Mouse (Mus musculus): ENCODE results near the gene Ap3b1. TPM values are rescaled to one million over a fixed set of nuclear protein-coding genes. Genes with fewer than 3 reads are reported as not detected.

The Ap3b1 gene
- polyA plus RNA-seq, 1 experiment from 2014 or later, result 15.7 TPM

DNA sequence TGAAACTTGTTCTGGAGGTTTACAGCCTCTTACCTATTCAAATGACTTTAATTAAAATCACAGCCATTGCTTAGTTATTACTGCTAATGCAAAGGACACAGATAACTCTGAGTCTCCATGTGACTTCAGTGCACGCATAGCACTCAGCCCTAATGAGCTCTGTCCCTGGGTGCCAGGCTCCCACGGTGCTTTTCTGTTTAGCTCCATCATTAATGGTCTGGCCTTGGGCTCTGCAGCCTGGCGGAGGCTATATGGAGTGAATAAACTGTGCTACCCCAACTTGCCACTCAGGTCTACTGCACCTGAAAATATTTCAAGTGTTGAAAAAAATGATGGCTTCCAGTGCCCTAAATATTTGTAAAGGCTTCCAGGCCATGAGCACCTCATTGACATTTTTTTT lies 190.8 kb downstream of the Ap3b1 start:
- Histone ChIP-seq H3K27ac (ENCODE audit: low read length) (no peak overlapping the region), H3K27me3 (ENCODE audit: control insufficient read depth, insufficient read depth, low read depth, low read length) (no peaks in the 10 kb centered on the region), H3K9me3 (replicated peaks; ENCODE audit: control insufficient read depth, low read length) (no peaks in the 10 kb centered on the region), H3K36me3 (ENCODE audit: control insufficient read depth, insufficient read depth) (no peaks in the 10 kb centered on the region), H3K4me1 (ENCODE audit: control insufficient read depth, low read depth, low read length) (no peaks in the 10 kb centered on the region), H3K4me2 (ENCODE audit: low read depth, low read length) (no peak overlapping the region), H3K4me3 (ENCODE audit: low read depth, low read length) (no peak overlapping the region), H3K9ac (ENCODE audit: low read depth, low read length) (no peak overlapping the region)
- WGBS (ENCODE audit: insufficient replicate concordance), result 82% methylated on average over 3 of the region's 3 CpGs
- ATAC-seq (ENCODE audit: low read depth), result no peak

DNA sequence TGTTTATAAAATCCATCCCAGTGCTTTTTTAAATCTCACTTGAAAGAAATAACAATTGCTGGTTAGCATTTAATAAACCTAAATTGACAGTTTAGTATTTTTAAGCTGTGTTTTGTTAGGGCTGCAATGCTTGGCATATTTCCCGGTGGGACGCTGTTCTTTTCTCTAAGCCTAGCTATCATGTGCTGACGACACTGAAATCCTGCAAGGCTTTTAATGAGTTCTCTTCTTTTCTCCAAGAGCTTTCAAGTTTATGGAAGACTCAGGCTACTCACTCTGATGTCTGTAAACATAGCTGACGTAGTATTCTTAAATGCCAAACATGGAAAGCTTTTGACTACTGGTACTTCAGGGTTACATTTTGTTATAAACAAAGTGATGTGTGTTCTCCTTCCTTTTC lies 191.3 kb downstream of the Ap3b1 start:
- ATAC-seq (ENCODE audit: low read depth), result no peak
- H3K27me3 ChIP-seq (ENCODE audit: control insufficient read depth, insufficient read depth, low read depth, low read length), result no peaks in the 10 kb centered on the region
- H3K4me1 ChIP-seq (ENCODE audit: control insufficient read depth, low read depth, low read length), result no peaks in the 10 kb centered on the region
- WGBS (ENCODE audit: insufficient replicate concordance), result 79% methylated on average over 4 of the region's 4 CpGs
- H3K4me2 ChIP-seq (ENCODE audit: low read depth, low read length), result no peak overlapping the region
- H3K9ac ChIP-seq (ENCODE audit: low read depth, low read length), result no peak overlapping the region
- no peaks in the 10 kb centered on the region for H3K36me3 ChIP-seq (ENCODE audit: control insufficient read depth, insufficient read depth)
- no peak overlapping the region for H3K4me3 ChIP-seq (ENCODE audit: low read depth, low read length)
- no peaks in the 10 kb centered on the region for H3K9me3 ChIP-seq (replicated peaks; ENCODE audit: control insufficient read depth, low read length)
- H3K27ac ChIP-seq (ENCODE audit: low read length), result no peak overlapping the region

DNA sequence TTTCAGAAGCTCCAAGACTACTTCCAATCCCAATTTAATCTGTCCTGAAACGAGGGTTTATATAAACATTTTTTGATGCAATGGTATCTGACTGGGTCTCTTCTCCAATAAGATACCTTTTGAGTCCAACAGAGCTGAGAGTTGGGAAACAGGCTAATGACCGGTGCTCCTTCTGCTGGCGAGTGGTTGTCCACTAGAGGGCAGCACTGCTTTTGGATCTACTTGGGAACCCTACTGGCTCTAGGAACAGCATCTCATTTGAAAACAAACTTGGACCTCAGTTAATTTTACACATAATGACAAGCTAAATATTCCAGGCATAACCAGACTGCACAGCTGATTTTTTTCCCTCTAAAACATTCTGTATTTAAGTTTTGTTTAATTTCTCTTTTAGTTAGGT lies 201.3 kb downstream of the Ap3b1 start:
- H3K4me3 ChIP-seq (ENCODE audit: low read depth, low read length), result no peak overlapping the region
- H3K4me2 ChIP-seq (ENCODE audit: low read depth, low read length), result no peak overlapping the region
- no peaks in the 10 kb centered on the region; the same call in 1 of the 2 replicates for H3K4me1 ChIP-seq (ENCODE audit: control insufficient read depth, low read depth, low read length)
- no peaks in the 10 kb centered on the region for H3K9me3 ChIP-seq (replicated peaks; ENCODE audit: control insufficient read depth, low read length)
- H3K27ac ChIP-seq (ENCODE audit: low read length), result no peak overlapping the region
- WGBS (ENCODE audit: insufficient replicate concordance), result 4% methylated on average over 3 of the region's 3 CpGs
- no peak overlapping the region for H3K9ac ChIP-seq (ENCODE audit: low read depth, low read length)
- H3K36me3 ChIP-seq (ENCODE audit: control insufficient read depth, insufficient read depth), result no peaks in the 10 kb centered on the region
- ATAC-seq (ENCODE audit: low read depth), result no peak
- no peaks in the 10 kb centered on the region for H3K27me3 ChIP-seq (ENCODE audit: control insufficient read depth, insufficient read depth, low read depth, low read length)

- Histone ChIP-seq H3K4me2 (ENCODE audit: low read depth, low read length) (no peak overlapping the region), H3K4me3 (ENCODE audit: low read depth, low read length) (no peak overlapping the region), H3K27me3 (ENCODE audit: control insufficient read depth, insufficient read depth, low read depth, low read length) (no peaks in the 10 kb centered on the region), H3K4me1 (ENCODE audit: control insufficient read depth, low read depth, low read length) (no peaks in the 10 kb centered on the region; the same call in 1 of the 2 replicates), H3K27ac (ENCODE audit: low read length) (no peak overlapping the region), H3K9me3 (replicated peaks; ENCODE audit: control insufficient read depth, low read length) (no peaks in the 10 kb centered on the region), H3K9ac (ENCODE audit: low read depth, low read length) (no peak overlapping the region), H3K36me3 (ENCODE audit: control insufficient read depth, insufficient read depth) (no peaks in the 10 kb centered on the region)
- WGBS (ENCODE audit: insufficient replicate concordance), result 82% methylated on average over 11 of the region's 11 CpGs
- no peak for ATAC-seq (ENCODE audit: low read depth)
Observed at GRCm38 (mm10) chr13:94560878-94561277, 202.1 kb downstream of the Ap3b1 start.

GRCm38 (mm10) chr13:94562652-94563339 lies 204.0 kb downstream of the Ap3b1 start:
- Histone ChIP-seq H3K9me3 (replicated peaks; ENCODE audit: control insufficient read depth, low read length) (no peaks in the 10 kb centered on the region), H3K27ac (ENCODE audit: low read length) (no peak overlapping the region), H3K36me3 (ENCODE audit: control insufficient read depth, insufficient read depth) (no peaks in the 10 kb centered on the region), H3K4me3 (ENCODE audit: low read depth, low read length) (no peak overlapping the region), H3K4me1 (ENCODE audit: control insufficient read depth, low read depth, low read length) (no peaks in the 10 kb centered on the region; the same call in 1 of the 2 replicates), H3K4me2 (ENCODE audit: low read depth, low read length) (no peak overlapping the region), H3K9ac (ENCODE audit: low read depth, low read length) (no peak overlapping the region), H3K27me3 (ENCODE audit: control insufficient read depth, insufficient read depth, low read depth, low read length) (no peaks in the 10 kb centered on the region)
- ATAC-seq (ENCODE audit: low read depth), result no peak
- WGBS (ENCODE audit: insufficient replicate concordance), result 69% methylated on average over 9 of the region's 9 CpGs

GRCm38 (mm10) chr13:94563836-94564235 lies 205.1 kb downstream of the Ap3b1 start:
- Histone ChIP-seq H3K4me2 (ENCODE audit: low read depth, low read length) (no peak overlapping the region), H3K36me3 (ENCODE audit: control insufficient read depth, insufficient read depth) (no peaks in the 10 kb centered on the region), H3K9ac (ENCODE audit: low read depth, low read length) (no peak overlapping the region), H3K27ac (ENCODE audit: low read length) (no peak overlapping the region), H3K9me3 (replicated peaks; ENCODE audit: control insufficient read depth, low read length) (no peaks in the 10 kb centered on the region), H3K4me3 (ENCODE audit: low read depth, low read length) (no peak overlapping the region), H3K27me3 (ENCODE audit: control insufficient read depth, insufficient read depth, low read depth, low read length) (no peaks in the 10 kb centered on the region), H3K4me1 (ENCODE audit: control insufficient read depth, low read depth, low read length) (no peaks in the 10 kb centered on the region; the same call in 1 of the 2 replicates)
- WGBS (ENCODE audit: insufficient replicate concordance), result 84% methylated on average over 8 of the region's 8 CpGs
- ATAC-seq (ENCODE audit: low read depth), result no peak

DNA sequence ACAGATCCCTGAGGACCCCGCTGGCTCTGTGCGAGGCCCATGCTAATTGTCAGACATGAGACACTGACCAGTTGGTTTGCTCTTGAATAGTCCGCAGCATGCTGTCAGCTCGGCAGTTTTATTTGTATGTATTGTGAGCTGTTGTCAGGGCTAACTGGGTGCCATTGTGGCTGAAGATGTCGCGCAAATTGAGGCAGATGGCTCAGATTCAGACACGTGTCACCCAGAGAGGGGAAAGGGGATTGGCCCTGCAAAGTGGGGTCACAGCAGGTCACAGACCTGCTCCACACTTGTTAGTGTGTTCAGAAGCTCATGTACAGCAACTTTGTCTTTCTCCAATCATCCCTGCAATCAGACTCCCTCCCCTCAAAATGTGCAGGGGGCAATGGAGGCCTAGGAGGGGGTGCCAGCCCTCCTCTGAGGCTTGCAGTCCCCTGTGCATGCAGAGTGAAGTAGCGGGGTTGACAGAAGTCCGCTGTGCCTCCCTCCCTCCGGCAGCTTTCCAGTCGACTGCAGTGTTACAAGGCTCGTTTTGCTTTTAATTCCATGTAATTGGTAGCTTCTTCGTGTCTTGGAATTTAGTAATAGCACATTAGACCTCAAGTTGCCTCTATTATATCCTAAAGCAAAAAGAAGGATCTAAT lies 205.7 kb downstream of the Ap3b1 start:
- H3K36me3 ChIP-seq (ENCODE audit: control insufficient read depth, insufficient read depth), result no peaks in the 10 kb centered on the region
- ATAC-seq (ENCODE audit: low read depth), result no peak
- H3K9me3 ChIP-seq (replicated peaks; ENCODE audit: control insufficient read depth, low read length), result no peaks in the 10 kb centered on the region
- H3K9ac ChIP-seq (ENCODE audit: low read depth, low read length), result no peak overlapping the region
- 74% methylated on average over 13 of the region's 13 CpGs for WGBS (ENCODE audit: insufficient replicate concordance)
- H3K4me2 ChIP-seq (ENCODE audit: low read depth, low read length), result no peak overlapping the region
- H3K27me3 ChIP-seq (ENCODE audit: control insufficient read depth, insufficient read depth, low read depth, low read length), result no peaks in the 10 kb centered on the region
- no peak overlapping the region for H3K27ac ChIP-seq (ENCODE audit: low read length)
- no peak overlapping the region for H3K4me3 ChIP-seq (ENCODE audit: low read depth, low read length)
- no peaks in the 10 kb centered on the region; the same call in 1 of the 2 replicates for H3K4me1 ChIP-seq (ENCODE audit: control insufficient read depth, low read depth, low read length)

DNA sequence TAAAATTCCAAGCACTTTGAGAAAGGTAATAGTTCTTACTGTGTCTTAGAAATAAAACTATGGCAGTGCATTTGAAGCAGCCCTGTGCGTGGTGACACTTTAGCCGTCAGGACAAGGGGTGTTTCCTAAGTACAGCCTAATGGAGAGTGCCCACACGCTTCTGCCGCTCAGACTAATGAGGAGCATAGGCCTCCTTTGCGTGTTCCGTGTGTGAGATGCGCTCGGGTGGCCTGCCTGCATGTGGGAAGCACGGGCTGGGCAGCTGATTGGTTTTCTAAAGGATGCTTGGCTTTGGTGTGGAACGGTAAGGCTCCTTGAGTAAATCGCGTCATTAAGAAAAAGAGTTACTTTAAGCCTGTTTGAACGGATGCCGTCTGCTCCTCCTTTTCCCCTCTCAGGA lies 206.4 kb downstream of the Ap3b1 start:
- Histone ChIP-seq H3K4me2 (ENCODE audit: low read depth, low read length) (no peak overlapping the region), H3K27ac (ENCODE audit: low read length) (no peak overlapping the region), H3K9me3 (replicated peaks; ENCODE audit: control insufficient read depth, low read length) (no peaks in the 10 kb centered on the region), H3K27me3 (ENCODE audit: control insufficient read depth, insufficient read depth, low read depth, low read length) (no peaks in the 10 kb centered on the region), H3K4me1 (ENCODE audit: control insufficient read depth, low read depth, low read length) (no peaks in the 10 kb centered on the region; the same call in 1 of the 2 replicates), H3K4me3 (ENCODE audit: low read depth, low read length) (no peak overlapping the region), H3K36me3 (ENCODE audit: control insufficient read depth, insufficient read depth) (no peaks in the 10 kb centered on the region), H3K9ac (ENCODE audit: low read depth, low read length) (no peak overlapping the region)
- WGBS (ENCODE audit: insufficient replicate concordance), result 87% methylated on average over 14 of the region's 14 CpGs
- ATAC-seq (ENCODE audit: low read depth), result no peak

- ATAC-seq (ENCODE audit: low read depth), result no peak
- Histone ChIP-seq H3K9ac (ENCODE audit: low read depth, low read length) (no peak overlapping the region), H3K36me3 (ENCODE audit: control insufficient read depth, insufficient read depth) (no peaks in the 10 kb centered on the region), H3K4me2 (ENCODE audit: low read depth, low read length) (no peak overlapping the region), H3K27ac (ENCODE audit: low read length) (no peak overlapping the region), H3K4me3 (ENCODE audit: low read depth, low read length) (no peak overlapping the region), H3K9me3 (replicated peaks; ENCODE audit: control insufficient read depth, low read length) (no peaks in the 10 kb centered on the region), H3K27me3 (ENCODE audit: control insufficient read depth, insufficient read depth, low read depth, low read length) (no peaks in the 10 kb centered on the region), H3K4me1 (ENCODE audit: control insufficient read depth, low read depth, low read length) (no peaks in the 10 kb centered on the region; the same call in 1 of the 2 replicates)
- WGBS (ENCODE audit: insufficient replicate concordance), result 80% methylated on average over 9 of the region's 9 CpGs
Observed at GRCm38 (mm10) chr13:94565616-94566015, 206.9 kb downstream of the Ap3b1 start.
